Mouse (Mus musculus): ENCODE measurements at regions not wholly inside any gene's neighbourhood (a gene's known extent, or its start where the extent isn't known, plus 50 kb on each side); places are given as distances from the start of the nearest gene placed in this dataset.

DNA sequence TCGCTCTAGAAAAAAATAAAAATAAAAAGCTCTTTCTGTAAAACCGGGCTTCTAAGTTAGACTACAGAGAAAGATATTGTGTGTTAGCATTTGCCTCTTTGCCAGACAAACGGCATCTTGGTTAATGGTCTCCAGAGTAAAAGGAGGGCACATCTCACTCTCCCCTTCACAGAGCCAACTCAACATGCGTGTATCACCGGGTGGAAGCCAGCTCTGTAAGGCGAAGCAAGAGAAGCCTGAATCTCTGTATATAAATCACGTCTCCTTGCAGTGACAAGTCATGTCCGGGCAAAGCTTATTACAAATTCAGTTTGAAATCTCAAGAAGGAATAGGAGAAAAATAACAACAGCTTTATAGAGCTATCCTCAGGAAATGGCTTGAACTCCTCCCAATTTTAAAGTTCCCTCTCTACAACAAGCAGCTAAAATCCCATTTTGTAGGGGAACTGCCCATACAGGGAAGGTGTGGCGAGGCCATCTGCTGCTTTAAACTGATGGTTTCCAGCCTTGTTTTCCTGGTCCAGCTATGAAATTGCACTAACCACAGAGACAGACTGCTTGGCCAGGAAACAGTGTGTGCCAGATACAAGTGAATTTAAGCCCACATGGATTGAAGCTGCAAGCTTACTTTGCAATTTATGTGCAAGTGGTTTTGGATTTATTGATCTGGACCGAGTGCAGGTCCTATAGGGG is 291.7 kb upstream of the Noct start:
- no peak for DNase-seq (ENCODE audit: extremely low spot score in 1 of 2, low spot score in 1 of 2)

DNA sequence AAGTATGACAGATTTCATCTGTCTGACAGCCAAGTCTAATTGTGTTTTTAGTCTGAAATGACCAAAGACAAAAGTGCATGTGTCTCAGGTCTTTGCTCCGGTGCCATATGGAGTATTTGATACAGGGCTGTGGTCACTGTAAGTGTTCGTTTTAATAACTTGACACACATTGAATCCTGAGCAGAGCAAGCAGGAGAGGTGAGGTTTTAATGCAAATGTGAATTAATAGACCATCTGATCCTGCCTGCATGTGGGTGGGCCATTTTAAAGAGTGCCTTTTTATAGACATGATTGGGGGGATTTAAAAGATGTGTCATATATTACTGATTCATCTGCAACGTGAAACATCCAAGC is 291.2 kb upstream of the Noct start:
- DNase-seq (ENCODE audit: extremely low spot score in 1 of 2, low spot score in 1 of 2), result no peak

DNA sequence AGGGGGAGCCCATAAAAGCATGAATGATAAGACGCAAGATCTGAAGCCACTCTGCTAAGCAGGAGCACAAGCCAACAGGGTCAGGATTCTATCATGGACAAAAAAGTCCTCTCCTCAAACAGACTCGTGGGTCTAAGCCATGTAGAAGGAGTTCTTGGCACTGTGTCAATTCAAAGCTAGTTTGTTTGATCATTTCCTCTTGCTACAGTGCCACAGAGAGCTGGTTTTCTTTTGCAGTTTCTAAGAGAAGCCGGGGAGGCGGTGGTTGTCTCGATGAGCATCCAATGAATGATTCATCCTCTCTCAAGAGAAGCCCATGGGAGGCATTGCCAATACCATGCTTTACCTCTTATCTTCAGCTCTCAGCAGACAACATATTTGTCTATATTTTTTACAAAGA is 284.6 kb upstream of the Noct start:
- no peak for DNase-seq (ENCODE audit: extremely low spot score in 1 of 2, low spot score in 1 of 2)

DNA sequence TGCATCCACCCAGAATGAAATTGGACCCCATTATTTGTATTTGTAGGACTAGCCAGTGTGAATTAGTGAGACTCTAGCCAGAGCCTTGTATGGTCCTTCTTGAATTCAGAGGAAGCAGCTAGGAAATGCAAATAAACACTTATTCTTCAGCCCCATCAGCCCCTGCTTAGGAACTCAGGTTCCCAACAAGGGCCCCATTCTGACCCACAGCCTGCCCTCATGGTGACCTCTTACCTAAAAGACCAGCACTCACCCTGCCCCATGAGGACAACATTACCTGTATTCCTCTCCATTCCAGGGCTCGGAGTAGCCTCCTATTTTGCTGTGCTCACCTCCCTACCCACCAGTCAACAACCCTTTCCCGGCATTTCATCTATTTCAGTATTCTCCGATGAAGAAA is 283.6 kb upstream of the Noct start:
- no peak for DNase-seq (ENCODE audit: extremely low spot score in 1 of 2, low spot score in 1 of 2)

DNA sequence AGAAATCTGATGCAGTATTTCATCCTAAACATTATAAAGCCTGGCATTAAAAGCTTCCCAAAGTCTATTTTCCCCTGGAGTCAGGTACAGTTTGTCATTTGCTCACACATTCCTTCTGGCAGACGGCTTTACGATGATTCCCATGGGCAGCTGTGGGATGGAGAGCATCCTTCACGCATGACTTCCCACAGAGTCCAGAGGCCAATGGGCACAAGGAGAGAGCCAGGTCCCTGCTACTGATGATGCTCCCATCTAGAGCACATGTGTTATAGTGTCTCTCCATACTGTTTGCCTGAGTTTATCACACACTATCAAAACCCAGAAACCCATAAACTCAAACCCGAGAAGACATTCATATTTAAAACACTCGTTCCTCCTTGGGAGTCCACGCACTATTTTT is 270.8 kb upstream of the Noct start:
- no peak for DNase-seq (ENCODE audit: extremely low spot score in 1 of 2, low spot score in 1 of 2)

DNA sequence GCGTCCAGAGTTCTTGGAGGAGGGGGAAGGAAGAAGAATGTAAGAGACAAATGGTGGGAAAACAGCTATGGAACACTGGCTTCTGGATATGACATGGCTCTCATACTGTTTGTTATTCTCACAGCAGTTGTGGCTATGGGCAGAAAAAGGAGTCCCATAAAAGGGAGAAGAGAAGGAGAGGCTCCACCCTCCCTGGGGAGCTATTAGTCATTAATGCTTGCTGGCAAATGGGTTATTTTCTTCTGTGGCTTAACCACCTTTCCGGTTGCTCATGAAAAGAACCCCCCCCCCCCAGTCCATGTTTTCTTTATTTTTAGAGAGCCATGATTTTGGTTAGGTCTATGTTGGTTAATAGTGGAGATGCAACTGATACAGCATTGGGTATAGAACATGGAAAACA is 253.9 kb upstream of the Noct start:
- DNase-seq (ENCODE audit: extremely low spot score in 1 of 2, low spot score in 1 of 2), result no peak

DNA sequence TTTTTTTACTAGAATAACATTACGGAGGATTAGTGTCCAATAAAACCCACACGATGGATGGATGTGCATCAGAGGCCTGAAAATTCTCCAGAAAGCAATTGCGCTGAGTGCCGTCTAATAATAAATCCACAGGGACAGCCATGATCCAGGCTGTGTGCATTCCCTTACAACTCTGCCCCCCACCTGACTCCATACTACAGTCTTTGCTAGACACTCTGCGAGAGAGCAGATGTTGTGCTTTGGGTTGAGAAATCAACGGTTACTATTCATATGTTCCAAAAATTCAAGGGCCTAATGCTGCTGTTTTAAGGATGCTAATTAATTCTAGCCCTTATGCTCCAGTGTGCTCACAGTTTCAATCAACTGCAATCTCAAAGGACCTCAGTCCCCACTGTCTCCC is 251.2 kb upstream of the Noct start:
- DNase-seq (ENCODE audit: extremely low spot score in 1 of 2, low spot score in 1 of 2), result no peak

DNA sequence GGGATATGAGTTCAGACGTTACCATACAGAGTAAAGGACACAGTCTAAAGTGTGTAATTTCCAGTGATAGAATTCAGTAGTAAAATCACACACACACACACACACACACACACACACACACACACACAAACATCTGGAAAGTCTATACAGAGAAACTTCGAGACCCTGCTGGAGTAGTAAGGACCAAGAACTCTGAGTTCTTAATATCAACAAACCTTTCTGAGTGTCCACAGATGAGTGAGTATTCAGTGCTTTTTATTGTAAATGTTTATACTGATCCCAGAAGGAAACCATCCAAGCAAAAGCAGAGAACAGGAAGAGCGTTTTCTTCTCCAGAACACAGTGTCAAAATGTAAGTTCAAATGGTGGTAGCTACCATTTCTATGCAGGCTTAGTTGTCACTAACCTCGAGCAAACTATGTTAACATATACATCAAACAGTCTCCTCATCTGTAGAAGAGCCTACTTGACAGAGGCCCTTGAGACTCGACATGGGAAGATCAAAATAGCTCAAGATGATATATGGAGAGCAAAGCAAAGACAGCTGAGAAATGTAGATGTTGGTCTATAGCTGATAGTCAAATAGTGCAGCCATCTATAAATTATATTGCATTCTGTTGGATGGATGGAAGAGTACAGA is 248.0 kb upstream of the Noct start:
- DNase-seq (ENCODE audit: extremely low spot score in 1 of 2, low spot score in 1 of 2), result no peak

DNA sequence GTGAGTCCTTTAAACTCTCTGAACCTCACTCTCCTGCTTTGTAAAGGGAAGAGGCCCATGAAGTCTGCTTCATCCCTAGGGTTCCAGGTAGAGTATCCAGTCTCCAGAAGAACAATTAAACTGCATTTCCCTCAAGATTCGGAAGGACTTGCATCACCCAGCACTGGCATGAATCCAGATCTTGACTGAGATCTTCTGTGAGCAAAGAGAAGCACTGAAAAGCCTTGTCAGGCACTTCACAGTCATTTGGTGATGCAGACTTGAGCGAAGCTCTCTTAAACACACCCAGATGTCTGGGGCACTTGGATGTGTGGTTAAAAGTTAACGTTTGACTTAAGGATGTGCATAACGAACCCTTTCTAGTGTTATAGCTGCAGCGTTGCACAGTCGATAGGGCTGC is 247.4 kb upstream of the Noct start:
- no peak for DNase-seq (ENCODE audit: extremely low spot score in 1 of 2, low spot score in 1 of 2)

DNA sequence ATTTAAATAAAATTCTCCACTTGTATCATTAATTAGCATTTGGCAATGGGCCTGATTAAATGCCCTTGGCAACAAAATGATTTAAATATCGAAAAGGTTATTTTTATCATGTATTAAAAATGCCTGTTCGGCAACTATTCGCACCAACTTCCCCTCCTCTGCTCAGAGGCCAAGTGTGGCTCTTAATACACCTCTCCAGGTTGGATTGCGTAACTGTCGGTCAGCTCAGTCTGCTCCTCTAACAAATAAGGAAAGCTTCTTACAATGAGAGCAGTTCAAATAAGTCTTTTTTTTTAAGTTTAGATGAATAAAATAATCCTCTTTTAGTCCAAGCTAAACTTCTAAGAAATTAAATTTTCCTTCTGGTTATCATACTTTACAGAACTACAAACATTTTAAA is 245.6 kb upstream of the Noct start:
- DNase-seq (ENCODE audit: extremely low spot score in 1 of 2, low spot score in 1 of 2), result no peak

DNA sequence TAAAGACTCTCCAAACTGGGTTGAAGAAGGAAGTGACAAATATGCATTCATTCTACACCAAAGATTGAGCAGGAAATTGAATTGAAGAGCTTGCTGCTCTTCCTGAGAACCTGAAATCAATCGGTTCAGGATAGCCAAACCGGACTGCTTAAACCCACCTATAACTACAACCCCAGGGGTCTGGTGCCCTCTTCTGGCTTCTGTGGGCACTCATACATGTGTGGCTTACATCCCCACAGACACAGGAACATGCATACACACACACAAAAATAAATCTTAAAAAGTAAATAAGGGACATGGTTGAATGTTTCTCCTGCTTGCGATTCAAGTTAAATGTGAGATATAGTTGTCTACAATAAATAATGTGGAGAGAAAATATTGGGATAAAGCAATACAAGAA is 244.7 kb upstream of the Noct start:
- DNase-seq (ENCODE audit: extremely low spot score in 1 of 2, low spot score in 1 of 2), result no peak

DNA sequence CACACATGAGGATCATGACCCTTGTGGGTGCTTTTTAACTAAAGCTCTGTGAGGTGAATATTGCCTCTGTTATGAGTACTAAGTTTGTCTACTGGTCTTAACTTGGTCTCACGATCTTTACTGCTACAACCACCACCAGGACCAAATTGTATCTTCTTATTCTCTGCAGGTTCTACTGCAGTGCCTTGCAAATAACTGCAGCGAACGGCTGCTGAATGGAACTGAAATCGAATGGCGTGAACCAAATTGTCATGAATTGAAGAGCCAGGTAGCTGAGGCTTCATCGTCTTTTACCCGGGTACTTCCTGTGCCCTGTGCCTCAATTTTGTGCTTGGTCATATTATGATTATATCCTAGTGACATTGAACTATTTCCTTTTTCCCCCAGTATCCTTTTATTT is 242.5 kb upstream of the Noct start:
- no peak for DNase-seq (ENCODE audit: extremely low spot score in 1 of 2, low spot score in 1 of 2)

DNA sequence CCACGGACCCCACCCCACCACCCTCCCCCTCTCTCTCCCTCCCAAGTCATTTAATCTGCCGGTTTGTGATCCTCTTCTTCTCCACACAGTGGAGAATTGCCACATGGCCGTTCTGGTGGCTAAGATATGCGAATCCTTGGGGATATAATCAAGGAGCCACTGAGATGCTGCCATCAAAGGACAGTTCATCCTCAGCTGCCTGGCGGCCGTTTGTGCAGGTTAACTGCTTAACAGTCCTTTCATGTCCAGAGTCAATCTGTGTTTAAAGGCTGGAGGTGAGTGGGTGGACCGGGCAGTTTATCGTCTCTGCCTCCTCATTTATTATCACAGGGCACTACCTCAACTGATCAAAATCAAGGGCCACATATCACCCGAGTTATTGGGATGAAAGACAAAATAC is 241.6 kb upstream of the Noct start:
- DNase-seq (ENCODE audit: extremely low spot score in 1 of 2, low spot score in 1 of 2), result no peak

DNA sequence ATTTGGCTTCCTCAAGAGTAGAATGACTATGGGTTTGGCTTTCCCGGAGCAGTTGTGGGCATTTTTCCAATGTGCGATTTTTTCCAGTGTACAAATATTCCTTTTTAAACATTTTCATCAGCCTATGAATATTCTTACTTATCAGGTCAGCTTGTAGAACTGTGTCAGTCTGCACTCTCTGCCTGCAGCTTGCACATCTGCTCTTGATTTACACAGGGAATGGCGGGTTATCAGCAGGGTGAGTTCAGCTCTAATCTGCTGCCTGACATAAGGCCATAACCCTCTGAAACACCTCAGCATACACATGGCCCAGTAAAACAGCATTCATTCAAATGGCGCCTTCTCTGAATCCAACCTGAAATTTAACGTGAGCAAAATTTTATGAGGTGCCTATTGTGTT is 241.1 kb upstream of the Noct start:
- DNase-seq (ENCODE audit: extremely low spot score in 1 of 2, low spot score in 1 of 2), result no peak

DNA sequence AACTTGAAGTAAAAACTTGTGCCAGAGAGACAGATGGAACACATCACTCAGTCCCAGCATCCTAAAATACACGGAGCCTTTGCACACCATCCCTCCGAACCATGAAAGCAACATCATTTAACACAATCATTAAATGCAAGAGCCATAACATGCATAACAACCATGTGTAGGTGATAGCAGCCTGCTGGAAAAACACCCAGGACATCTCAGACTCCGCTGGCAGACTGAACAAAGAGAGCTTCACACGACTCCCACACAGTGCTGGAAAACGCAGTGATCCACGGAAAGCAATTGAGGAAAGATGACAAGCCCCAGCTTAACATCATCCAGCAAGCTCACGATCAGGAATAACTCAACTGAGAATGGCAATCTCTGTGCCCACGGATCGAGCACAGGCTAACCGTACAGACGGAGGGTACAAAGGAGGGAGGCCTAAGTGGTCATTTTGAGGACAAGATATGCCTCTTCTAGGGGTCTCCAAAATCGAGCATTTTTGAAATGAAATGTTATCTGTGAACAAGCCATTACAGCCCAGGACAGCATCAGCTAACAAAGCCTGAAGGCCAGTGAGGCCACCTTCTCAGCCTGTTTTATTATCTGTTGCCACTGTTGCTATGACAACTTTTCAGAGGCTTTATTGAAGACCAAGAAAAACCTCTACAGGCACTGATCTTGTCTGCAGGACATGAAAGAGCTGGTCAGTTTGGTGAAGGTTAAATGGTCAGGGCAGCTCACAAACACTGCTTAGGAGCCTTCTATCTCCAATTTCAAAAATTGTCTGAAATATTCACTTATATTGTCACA is 240.1 kb upstream of the Noct start:
- peak in 1 of 2 experiments; percentile 19 for DNase-seq (ENCODE audit: extremely low spot score in 1 of 2, low spot score in 1 of 2)

DNA sequence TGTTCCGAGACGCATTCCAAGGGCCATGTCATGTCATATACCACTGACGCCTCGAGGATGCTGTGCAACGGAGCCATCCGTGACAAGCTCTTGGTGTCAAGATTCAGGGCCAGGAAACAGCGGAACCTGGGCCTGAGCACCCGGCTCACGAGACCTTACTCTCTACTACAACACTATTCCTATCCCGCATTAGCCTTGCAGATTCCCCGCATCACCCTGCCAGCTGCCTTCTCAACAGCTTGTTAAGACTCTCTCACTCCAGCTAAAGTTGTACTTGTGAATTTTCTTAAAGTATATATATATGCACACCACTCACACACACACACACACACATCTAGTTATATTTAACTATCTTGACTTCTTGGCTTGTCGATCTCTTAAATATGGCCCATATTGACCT is 236.4 kb upstream of the Noct start:
- DNase-seq (ENCODE audit: extremely low spot score in 1 of 2, low spot score in 1 of 2), result no peak

DNA sequence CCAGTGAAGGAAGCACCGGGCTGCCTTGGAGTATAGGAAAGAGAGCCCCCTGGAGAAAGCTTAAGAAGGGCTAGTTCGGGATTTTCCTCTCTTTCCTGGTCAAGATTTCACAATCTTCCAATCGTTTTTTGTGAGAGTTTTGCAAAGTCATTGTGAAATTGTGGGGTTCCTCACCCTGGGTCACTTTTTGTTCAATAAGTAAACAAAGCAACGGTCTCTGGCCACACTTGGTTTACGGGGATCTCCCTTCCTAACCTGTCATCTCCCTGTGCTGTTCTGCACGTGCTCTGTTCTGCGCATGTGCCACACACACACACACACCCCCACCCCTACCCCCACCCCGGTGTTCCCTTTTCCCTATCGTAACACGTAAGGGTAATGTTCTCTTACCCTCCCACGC is 233.4 kb upstream of the Noct start:
- no peak for DNase-seq (ENCODE audit: extremely low spot score in 1 of 2, low spot score in 1 of 2)

DNA sequence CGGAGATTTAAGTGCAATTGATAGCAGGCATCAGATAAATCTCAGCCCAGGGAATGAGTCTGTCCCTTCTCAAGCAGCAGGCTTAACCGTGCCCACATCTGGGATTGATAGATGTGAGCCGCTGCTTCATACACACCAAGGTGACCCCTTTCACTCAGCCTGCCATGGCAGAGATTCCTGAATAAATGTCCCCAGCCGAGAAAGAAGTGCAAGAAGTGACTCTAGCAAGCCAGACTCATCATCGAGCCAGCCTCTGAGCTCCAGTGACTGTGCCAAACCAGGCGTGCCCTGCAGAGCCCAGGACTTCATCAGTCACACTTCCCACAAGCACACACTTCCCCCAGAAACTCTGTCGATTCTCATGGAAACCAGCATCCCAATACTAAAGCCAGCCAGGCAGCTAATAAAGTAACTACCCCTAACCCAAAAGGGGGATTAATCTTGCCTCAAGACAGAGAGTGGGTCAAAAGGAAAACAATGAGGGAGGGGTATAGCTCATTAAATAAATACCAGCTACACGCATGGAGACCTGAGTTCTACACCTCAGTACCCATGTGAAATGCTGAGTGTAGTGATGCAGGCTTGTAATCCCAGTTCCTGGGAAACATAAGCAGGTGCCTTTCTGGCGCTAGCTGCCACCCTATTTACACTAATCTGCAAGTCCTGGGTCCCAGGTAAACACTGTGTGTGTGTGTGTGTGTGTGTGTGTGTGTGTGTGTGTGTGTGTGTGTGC is 231.5 kb upstream of the Noct start:
- no peak for DNase-seq (ENCODE audit: extremely low spot score in 1 of 2, low spot score in 1 of 2)

DNA sequence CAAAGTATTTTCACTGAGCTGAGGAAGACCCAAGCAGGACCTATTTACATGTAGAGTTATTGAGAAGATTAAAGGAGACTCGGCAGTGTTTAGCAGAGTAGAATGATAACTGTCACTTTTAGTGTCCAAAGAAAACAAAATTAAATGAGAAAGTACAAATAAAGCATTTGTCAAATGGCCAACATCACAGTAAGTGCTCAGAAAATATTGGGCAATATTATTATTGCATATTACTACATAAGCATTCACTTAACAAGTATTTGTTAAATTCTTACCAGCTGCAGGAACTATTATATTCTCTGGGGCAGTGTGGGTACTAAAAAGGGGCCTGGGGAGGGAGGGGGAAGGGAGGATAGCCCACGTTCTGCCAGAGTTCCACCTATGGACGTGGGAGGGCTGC is 224.5 kb upstream of the Noct start:
- no peak for DNase-seq (ENCODE audit: extremely low spot score in 1 of 2, low spot score in 1 of 2)

DNA sequence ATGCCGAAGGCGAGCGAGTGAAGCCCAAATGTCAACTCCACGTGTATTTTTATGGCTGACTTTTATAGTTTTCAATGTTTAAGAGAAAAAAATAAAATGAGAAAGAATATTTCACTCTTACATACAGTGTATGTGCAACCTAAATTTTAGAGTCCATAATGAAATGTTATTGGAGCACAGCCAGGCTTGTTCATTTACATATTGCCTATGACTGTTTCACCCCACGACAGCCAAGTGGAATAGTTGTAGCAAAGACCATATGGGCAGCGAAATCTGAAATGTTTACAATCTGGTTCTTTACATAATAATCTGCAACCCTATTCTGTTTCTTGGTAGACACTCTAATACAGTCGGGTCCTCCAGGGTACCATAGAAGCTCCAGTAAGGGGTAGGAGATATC is 223.3 kb upstream of the Noct start:
- no peak for DNase-seq (ENCODE audit: extremely low spot score in 1 of 2, low spot score in 1 of 2)

DNA sequence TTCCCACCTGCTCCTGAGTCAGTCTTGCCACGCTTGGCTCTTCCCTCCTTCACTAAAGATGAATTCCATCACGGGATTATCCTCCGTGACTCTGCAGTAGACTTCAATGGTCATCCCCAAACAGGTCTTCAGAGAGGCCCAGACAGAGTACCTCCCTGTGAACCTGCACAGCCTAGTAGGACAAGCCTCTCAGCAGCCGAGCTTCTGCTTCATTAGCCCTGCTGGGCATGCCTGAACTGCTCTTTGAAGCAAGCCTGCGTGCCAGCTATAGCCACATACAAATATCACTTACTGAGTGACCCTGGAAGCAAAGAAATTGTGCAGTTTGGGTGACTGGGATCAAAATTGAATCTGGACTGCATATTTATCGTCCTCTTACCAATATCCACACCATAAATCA is 221.6 kb upstream of the Noct start:
- DNase-seq (ENCODE audit: extremely low spot score in 1 of 2, low spot score in 1 of 2), result no peak
